Mouse (Mus musculus) lung, postnatal 10 days (tissue): Measurements from ENCODE around the gene Pold1.

Source experiments
- DNase-seq: peaks from one replicate; pipeline ENCODE4 v3.0.0; 2021

The Pold1 gene

GRCm38 (mm10) chr7:44521710-44522109 is 26.9 kb downstream of the Pold1 start:
- peak; percentile 77 for DNase-seq

- DNase-seq, result no peak
Measured at GRCm38 (mm10) chr7:44520990-44521389, 27.7 kb downstream of the Pold1 start.

- DNase-seq, result no peak
Measured at GRCm38 (mm10) chr7:44519240-44519913, 29.3 kb downstream of the Pold1 start.

- no peak for DNase-seq
Measured at GRCm38 (mm10) chr7:44507491-44507890, 41.2 kb downstream of the Pold1 start.

- peak; percentile 78 for DNase-seq
Measured at GRCm38 (mm10) chr7:44501563-44502115, 47.0 kb downstream of the Pold1 start.

- no peak for DNase-seq
Measured at GRCm38 (mm10) chr7:44500046-44500445, 48.6 kb downstream of the Pold1 start.

- no peak for DNase-seq
Measured at GRCm38 (mm10) chr7:44498922-44499321, 49.7 kb downstream of the Pold1 start.

GRCm38 (mm10) chr7:44497361-44498055 is 51.1 kb downstream of the Pold1 start:
- no peak for DNase-seq

- no peak for DNase-seq
Measured at GRCm38 (mm10) chr7:44496771-44497109, 51.9 kb downstream of the Pold1 start.

GRCm38 (mm10) chr7:44495992-44496770 is 52.5 kb downstream of the Pold1 start, which contains the start of the genes Emc10 and Fam71e1:
Gene Emc10 (minus strand): TSS chr7:44496529.
Gene Fam71e1 (plus strand): TSS chr7:44496581.
- peak; percentile 97 for DNase-seq

- no peak for DNase-seq
Measured at GRCm38 (mm10) chr7:44495086-44495485, 53.6 kb downstream of the Pold1 start.

- no peak for DNase-seq
Measured at GRCm38 (mm10) chr7:44494681-44495080, 54.0 kb downstream of the Pold1 start.

GRCm38 (mm10) chr7:44492166-44492826 is 56.4 kb downstream of the Pold1 start:
- DNase-seq, result no peak

- no peak for DNase-seq
Measured at GRCm38 (mm10) chr7:44491391-44491790, 57.3 kb downstream of the Pold1 start.

GRCm38 (mm10) chr7:44490281-44490680 is 58.4 kb downstream of the Pold1 start:
- DNase-seq, result no peak

- DNase-seq, result no peak
Measured at GRCm38 (mm10) chr7:44488545-44488944, 60.1 kb downstream of the Pold1 start.

GRCm38 (mm10) chr7:44487936-44488335 is 60.7 kb downstream of the Pold1 start:
- no peak for DNase-seq

GRCm38 (mm10) chr7:44486927-44487575 is 61.6 kb downstream of the Pold1 start:
- no peak for DNase-seq

- DNase-seq, result no peak
Measured at GRCm38 (mm10) chr7:44485572-44486195, 63.0 kb downstream of the Pold1 start.

- peak; percentile 77 for DNase-seq
Measured at GRCm38 (mm10) chr7:44484841-44485571, 63.6 kb downstream of the Pold1 start.

- no peak for DNase-seq
Measured at GRCm38 (mm10) chr7:44484109-44484508, 64.5 kb downstream of the Pold1 start.
